Mouse (Mus musculus) kidney, adult 9 months (tissue): ENCODE data around the gene Plxna2.

ENCODE experiments used
- DNase-seq: peaks from one replicate; pipeline ENCODE4 v3.0.0; 2022

Plxna2 gene

DNA sequence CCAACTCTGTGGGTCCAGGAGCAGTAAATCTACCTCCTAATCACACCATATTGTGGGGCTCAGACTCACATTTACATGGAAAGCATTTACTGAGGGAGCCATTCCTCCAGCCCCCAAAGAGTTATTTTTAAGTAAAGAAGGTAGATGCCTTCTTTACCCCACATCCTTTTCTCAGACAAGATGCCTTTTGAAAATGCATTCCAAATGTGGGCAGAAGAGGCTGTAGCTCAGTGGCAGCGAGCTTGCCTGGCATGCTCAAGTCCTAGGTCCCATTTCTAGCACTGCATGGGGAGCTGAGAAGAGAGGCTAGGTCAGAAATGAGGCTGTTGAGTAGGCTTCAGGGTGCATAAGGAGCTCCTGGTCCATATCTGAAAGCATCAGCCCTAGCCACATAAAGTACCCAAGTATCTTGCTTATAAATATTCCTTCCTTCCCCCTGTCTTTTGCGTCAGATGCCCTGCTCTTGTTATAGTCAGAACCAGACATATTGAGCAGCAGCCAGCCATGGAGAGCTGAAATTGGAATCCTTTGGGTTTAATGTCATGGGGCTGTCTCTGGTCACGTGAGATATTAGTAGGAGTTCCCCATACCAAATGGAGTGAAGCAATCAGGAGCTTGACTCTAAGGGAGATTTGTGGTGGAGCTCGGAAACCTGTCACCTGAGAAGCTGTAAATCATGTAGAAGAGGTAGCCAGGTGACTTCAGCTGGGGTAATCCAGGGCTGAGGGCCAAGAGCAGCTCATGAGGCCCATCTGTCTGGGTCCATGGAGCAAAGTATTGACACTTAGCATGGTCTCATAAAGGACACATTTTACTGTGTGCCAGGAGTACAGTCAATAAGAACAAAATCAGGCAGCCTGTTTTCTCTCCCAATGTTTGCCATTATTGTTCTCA is 96.4 kb downstream of the Plxna2 start:
- no peak for DNase-seq

GRCm38 (mm10) chr1:194717451-194717874 is 99.4 kb downstream of the Plxna2 start:
- no peak for DNase-seq

- no peak for DNase-seq
Measured at GRCm38 (mm10) chr1:194720406-194720805, 102.4 kb downstream of the Plxna2 start.

DNA sequence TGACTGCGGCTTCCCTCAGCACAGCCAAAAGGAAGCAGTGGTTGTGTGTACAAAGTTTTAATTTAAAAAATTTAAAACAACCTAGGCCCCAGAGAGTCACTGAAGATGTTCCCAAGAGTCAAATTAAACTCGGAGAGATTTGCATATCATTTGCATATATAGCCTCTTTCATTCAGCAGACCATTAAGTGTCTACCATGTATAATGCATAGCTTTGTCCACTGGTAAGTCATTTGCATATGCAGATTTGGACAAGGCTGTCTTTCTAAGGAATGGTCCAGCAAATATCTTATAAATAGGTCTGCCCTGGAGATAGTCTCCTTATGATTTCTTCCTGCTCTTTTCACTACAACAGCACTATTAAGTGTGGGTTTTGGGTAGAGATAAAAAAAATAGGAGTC is 103.2 kb downstream of the Plxna2 start:
- DNase-seq = no peak

GRCm38 (mm10) chr1:194722329-194722728 is 104.3 kb downstream of the Plxna2 start:
- DNase-seq = peak; percentile 81

DNA sequence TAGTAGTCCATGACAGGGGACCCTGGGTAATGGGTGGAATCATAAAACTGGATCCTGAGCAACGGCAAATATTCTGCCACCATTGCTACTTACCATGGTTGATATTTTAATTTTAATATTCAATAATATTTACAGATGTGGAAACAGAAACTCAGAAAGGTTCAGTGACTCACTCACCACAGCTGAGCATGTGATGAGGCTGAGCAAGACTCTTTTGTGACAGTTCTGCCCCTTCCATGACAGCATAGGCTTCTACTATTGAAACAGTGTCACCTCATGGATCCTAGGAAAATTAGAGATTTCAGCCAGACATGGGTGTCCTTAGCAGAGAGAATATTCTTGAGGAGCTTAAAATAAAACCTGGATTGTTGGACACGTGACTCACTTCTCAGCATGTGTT is 116.8 kb downstream of the Plxna2 start:
- no peak for DNase-seq

DNA sequence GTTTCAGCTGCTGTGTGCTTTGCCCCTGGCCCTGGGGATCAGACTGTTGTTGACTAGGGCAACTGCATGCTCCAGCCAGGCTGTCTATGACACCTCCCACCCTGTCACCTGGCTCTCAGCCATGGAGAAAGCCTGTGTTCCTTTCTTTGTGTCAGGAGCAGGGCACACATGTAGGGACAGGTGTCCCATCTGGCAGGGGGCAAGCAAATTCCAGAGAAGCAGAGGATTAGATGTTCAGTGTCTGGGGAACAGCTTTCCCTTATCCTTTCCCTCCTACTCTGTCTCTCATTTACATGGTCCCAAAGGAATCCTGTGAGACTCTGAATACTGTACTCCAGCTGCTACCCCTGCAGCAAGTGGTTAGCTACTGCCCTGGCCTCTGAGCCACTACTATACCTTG is 121.9 kb downstream of the Plxna2 start:
- no peak for DNase-seq

DNA sequence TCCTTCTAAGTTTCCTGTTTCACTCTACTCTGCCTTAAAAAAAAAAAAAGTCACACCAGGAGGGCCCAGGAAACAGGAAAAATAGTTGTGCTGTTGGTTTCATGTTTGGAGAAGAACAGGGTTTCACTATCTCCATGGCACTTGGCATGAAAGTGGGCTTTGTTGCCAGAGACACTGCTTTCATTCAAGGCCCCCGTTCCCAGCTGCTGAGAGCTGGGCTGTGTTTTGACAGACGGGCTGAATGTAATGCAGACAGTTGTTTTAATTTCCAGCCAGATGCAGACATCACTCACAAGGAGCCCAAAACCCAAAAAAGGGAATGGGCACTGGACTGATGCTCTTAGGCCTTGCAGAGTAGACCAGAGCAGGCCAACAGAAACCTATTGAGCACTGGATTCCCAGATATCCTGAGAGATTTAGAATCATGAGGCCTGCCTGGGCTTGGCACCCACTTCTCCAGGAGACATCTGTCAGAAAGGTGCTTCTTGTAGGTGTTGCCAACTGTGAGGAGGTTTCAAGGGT is 124.9 kb downstream of the Plxna2 start:
- no peak for DNase-seq

- DNase-seq = no peak
Measured at GRCm38 (mm10) chr1:194745177-194745934, 127.3 kb downstream of the Plxna2 start.

DNA sequence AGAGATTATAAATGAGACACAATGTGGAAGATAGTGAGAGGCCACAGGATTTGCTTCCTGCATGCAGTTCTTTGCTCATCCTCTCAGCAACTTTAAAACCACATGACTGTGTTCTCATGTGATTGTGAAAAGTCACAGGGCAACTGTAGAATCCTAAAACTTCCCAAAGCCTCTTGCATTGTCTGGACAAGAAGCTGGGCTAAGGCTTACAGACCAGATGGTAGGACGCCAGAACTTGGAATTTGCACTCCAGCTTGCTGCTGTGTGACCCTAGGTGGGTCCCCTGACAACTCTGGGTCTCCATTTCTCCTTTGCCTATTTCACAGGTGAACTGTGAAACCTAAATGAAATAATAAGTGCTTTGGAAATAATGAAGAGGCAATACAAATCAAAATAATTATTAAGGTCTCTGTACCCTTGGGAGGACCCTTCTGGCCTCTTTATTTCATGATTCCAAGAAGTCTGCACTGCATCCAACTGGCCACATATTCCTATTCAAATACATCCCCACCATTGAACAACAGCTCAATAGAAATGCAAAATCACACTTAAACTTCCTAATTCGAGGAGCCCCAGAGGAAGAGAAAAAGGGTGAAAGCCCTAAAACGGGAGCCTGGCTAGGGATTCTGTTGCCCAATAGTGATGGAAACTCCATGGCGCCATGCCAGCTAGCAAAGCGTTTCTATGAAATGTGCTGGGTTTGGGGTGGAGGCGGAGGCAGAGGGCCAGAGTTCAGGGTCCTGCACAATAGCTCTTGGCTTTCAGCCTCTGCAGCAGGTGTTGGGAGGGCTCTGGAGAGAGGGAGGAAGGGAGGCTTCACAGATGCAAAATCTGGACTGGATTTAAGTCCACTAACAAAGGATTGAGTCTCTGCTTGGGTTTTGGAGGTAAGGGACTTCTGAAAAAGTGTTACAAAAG is 128.6 kb downstream of the Plxna2 start:
- peak; percentile 49 for DNase-seq

DNA sequence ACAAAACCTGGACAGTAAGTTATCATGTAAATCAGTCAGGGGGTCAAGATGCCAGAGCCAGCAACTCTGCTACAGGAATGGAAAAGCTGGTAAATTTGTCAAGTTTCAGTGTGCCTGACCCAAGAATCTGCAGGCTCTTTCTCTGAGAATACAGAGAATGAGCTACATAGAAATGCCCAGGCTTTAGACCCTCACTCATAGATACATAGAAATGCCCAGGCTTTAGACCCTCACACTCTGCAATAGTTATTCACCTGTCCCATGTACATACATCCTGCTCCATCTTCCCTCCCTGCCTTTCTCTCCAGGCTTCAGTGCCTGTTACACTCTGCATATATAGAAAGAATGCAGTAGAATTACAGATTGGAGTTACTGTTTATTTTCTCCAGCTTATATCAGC is 129.2 kb downstream of the Plxna2 start:
- no peak for DNase-seq

DNA sequence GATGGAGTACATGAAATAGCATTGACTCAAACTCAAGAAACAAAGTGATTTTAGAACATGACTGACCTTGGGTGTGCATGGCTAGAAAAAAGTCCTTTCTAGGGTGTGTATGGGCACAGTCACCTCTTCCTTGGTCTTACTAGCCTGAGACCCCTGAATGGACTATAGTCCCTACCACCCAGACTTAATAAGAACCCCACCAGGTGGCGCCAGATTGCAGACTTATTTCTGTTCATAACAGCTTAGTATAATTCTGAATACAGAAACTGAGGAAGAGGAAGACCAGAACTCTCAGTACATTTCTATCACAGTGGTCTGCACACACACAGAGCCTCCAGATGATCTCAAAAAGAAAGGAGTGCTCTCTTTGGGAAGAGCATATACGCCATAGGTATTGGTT is 135.2 kb downstream of the Plxna2 start:
- peak; percentile 43 for DNase-seq

- DNase-seq = peak; percentile 14
Measured at GRCm38 (mm10) chr1:194756001-194756400, 138.0 kb downstream of the Plxna2 start.

DNA sequence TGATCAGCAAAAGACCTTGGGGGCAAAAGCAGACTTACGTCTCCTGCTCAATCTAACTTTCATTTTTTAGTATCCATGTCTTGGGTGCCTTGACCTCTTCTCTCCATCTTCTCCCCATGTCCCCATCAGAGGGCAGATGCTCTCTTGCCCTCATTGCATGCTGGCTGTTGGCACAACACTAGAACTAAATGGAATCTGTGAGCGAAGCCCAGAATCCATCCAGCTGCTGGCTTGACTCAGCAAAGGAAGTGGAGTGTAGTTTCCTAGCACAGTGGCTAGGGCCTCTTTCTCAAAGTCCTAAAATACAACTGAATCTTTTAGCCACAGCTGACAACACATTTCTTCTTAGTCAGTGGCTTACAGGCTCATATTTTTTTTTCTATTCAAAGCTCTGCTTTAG is 138.4 kb downstream of the Plxna2 start:
- peak; percentile 6 for DNase-seq

GRCm38 (mm10) chr1:194756863-194757262 is 138.8 kb downstream of the Plxna2 start:
- DNase-seq = no peak

DNA sequence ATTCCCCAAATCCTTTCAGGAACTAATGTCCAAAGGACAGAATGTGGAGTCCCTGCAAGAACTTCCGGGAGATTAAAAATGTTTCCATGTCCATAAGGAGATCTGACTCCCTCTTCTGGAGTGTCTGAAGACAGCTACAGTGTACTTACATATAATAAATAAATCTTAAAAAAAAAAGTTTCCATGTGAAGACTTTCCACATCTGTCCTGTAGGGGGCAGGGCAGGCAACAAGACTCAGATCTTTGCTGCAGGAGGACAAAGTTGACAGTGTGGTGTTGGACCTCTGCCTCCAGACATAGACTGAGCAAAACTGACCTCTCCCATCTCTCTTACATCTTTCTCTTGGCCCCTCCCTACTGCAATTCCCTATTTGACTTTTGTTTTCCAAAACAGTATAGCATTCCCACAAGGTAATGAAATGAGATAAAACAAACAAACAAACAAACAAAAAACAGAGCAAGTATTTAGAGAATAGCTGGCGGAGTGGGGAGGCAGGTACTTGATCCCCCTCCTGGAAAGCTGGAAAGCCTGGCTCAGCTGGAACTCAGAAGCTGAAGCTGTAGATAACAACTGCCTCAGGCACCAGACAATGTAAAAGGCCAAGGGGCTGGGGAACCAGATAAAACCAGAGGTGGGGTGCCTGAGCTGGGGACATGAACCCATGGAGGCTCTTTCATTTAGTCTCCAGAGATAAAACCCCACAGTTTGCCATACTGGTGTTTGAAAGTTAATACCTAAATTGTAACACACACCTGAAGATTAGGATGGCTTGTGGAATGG is 143.6 kb downstream of the Plxna2 start:
- peak; percentile 38 for DNase-seq

DNA sequence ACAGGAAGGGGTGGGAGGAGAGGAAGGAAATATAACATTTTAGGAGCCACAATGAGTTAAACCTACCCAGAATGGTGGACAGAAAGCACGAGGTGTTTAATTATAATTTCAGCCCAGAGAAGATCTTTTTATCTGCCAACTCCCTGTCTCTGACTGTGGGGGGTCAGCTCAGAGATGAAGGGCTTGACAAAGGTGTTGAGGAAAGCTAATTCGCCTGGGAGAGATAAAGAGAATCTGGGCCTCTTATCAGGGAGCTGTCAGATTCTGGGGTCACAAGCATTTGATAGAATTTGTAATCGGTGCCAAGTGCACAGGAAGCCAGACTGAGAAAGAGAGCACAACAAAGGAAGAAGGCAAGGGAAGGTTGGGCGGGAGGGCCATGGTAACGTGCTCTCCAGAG is 144.9 kb downstream of the Plxna2 start:
- no peak for DNase-seq

- no peak for DNase-seq
Measured at GRCm38 (mm10) chr1:194764951-194765350, 146.9 kb downstream of the Plxna2 start.

GRCm38 (mm10) chr1:194768799-194769198 is 150.8 kb downstream of the Plxna2 start:
- DNase-seq = no peak

DNA sequence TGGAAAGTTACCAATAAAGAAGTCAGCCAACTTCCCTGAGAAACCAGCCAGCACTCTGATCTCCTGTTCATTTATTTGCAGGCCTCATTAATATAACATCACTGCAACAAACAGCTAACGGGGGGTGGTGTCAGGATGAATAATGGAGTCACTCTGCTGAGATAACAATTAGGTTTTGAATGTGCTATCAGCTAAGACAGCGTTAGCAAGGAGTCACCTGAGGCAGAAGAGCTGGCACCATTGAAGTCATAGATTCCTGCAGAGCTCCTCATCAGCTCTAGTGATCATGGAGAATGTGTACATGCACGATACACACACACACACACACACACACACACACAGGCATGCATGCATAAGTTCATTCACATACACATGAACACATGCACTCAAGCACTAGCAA is 154.0 kb downstream of the Plxna2 start:
- no peak for DNase-seq

DNA sequence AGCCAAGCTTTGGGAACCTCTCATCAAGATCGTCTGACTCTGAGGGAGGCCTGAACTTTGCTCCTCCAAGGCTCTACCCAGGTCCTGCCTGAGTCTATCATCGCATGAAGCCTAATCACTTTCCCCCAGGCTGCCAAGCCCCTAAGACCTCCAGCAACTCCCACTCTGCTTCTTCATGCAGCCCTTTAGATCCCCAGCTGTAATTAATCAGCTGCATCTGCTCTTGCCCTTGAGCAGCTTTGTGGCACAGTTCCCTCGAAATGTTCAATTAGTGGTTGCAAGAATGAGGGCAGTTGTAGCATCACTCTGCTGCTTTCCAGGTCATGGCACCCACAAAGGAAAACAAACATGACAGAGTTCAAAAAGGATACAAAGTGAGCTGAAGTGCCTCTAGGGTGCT is 155.9 kb downstream of the Plxna2 start:
- DNase-seq = no peak

GRCm38 (mm10) chr1:194774350-194774749 is 156.3 kb downstream of the Plxna2 start:
- DNase-seq = no peak
